Mouse (Mus musculus): ENCODE measurements around the gene Elfn1. TPM values are rescaled to one million over a fixed set of nuclear protein-coding genes. Genes with fewer than 3 reads are reported as not detected.

Elfn1 gene
- total RNA-seq (2021) = not detected
- long read RNA-seq, experiment 1 = 0 reads
- long read RNA-seq, experiment 2 = 0 reads

DNA sequence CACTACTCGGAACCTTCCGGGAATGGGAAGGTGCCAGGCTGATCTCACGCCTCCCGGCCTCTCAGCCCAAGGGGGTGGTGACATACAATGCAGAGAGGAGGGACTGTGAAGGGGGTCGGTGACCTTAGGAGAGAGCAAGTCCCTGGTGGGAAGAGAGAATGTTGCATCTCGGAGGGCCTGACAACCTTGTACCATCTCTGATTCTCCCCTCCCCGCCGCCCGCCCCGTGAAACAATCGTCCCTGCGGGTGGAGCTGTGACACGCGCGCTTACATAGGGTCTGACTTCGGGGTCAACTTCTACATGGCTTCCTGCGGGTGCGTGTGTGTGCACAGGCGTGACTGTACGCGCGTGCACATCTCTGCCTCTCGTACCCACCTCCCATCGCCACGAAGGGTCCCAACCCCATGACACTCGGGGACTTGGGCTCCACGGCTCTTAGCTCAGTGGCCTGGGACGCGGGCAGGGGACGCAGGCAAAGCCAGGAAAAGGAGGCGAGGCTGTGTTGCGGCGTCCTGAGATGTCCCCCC lies at the start of gene Elfn1:
Gene Elfn1, plus strand, starts transcription at position 230 of the 529 bp plus-strand sequence.
- intact Hi-C loops (cut with DNase I) = loop anchor here (2.0 to 5.0 kb wide), 2 partner anchors 231 to 385 kb away; no protein-coding TSS in a partner anchor
- DNase-seq = no peak

DNA sequence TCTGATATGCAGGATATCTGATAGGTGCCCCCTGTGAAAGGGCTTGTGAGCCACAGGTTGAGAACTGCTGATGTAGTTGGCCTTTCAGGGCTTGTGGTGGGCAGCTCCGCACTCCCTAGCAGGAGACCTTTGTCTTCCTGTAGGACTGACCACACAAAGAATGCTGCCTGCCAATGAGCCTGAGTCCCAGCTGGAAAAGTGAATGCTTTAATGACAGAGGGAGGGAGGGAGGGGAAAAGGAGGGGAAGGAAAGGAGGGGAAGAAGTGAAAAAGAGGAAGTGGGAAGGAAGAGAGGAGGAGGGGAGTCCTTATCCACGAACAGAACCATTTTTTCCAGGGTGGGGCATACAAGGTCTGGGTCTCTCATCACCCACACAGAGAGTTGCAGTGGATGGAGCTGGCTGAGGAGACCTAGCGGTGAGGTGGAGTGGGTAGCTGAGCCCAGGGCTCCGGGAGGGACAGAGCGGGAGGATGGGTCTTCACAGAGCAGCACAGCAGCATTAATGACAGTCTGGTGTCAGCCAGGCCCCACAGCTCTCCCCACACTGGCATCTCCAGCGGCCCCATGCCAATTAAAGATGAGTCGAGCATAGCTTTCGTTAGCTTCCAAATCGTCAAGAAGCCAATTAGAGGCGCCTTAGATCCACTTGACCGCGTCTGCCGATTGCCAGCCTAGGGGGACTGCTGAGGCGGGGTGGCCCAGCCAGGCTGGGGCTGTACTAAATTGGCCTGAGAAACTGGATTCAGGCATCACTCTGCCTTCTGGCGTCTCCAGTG lies 47.2 kb upstream of the Elfn1 start:
- intact Hi-C loops (cut with DNase I) = no loop called here
- no peak for DNase-seq

DNA sequence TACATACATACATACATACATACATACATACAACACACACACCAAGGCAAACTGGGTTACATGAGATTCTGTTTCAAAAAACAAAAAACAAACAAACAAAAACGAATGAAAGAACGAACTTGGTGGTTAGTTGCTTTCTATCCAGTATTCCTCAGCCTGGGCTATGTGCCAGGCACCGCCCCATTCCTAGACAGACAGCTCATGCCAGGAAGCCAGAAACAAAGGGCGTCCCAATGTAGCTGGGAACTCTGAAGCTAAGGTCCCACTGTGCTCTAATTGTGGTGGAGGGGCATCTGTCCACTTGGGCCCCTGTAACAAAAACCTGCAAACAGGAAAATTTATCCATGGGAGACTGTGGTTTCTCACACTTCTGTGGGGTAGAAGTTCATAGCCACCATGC lies 45.0 kb upstream of the Elfn1 start:
- intact Hi-C loops (cut with DNase I) = no loop called here

DNA sequence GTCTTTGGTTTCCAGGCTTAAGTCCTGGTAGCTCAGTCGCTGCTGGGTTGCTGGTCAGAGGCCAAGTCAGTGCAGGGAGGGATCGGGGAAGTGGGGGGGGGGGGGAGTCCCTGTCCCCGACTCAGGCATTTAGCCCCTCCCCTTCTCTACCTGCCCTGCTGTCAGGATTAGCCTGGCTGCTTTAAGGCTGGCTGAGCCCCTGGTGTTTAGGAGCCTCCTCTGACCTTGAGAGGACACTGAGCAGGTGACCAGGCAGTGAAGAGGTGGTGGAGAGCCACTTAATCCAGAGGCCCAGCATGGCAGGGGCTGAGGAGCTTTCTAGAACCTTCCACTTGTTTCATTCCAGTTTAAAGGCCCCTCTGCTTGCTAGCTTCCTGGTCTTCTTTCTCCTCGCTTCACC lies 36.9 kb upstream of the Elfn1 start:
- intact Hi-C loops (cut with DNase I) = no loop called here
- DNase-seq = no peak

More for the DNA sequence above, 45.0 kb upstream of the Elfn1 start:
- peak in 1 of 2 experiments; percentile 21 for DNase-seq

DNA sequence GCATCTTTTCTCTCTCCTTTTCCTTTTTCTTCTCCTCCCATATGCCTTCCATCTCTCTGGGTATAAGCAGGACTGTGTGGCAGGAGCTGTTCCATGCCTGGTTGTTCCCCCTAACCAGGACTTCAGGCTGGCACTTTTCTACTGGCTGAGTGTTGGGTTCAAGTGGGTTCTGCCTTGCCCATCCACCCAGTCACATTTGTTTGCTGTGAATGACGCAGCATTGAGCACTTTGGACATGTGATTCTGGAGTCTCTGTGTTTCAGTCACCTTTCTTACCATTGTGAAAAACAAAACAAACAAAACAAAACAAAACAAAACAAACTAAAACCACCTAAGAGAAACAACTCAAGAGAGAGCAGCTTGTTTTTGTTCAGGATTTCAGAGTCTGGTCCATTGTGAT lies 36.2 kb upstream of the Elfn1 start:
- DNase-seq = no peak
- intact Hi-C loops (cut with DNase I) = no loop called here

DNA sequence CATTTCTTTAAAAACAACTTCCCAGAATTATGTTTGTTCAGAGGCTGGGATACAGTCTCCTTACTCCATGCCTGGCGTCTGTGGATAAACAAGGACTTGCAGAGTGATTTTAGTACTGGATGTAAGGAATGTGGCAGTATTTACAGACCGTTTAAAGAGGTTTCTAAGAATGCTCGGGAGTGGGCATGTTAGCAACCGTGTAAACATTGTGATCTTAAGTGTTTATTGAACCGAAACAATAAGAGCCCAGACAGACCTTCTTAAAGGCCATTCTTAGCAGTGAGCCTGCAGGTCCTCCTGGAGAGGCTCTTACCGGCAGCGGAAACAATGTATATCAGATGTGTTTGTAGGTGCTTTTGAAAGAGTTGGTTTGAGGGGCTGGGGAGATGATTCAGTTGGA lies 30.2 kb upstream of the Elfn1 start:
- intact Hi-C loops (cut with DNase I) = no loop called here
- no peak for DNase-seq

DNA sequence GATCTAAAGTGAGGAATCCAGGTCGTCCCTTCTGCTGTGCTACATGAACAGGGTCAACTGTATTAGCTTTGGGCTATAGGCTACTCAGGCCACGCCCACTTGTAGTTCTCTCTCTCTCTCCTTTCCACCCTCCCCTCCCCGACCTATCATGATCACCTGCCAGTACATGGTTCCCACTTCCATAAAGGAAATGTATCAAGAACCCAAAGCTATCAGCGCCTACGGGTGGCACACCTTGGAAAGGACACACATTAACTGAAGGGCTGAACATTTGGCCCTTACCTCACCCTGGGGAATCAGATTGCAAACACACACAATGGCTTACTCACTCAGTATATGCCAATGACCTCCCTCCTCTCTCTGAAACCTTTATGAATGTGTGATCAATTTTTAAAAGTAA lies 28.0 kb upstream of the Elfn1 start:
- DNase-seq = no peak
- intact Hi-C loops (cut with DNase I) = no loop called here

DNA sequence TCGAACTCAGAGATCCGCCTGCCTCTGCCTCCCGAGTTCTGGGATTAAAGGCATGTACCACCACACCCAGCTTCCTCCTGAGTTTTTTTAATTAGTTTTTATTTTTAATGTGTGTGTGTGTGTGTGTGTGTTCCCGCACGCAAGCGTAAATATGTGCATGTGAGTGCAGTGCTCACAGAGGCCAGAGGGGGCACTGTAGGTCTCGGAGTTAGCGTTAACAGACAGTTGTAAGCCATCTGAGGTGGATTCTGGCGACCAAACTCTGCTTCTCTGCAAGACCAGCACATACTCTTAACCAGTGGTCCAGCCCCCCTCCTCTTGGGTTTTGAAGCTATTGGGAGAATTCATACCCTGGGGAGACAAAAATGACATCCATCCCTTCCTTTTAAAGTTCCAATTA lies 26.6 kb upstream of the Elfn1 start:
- intact Hi-C loops (cut with DNase I) = no loop called here
- DNase-seq = no peak

DNA sequence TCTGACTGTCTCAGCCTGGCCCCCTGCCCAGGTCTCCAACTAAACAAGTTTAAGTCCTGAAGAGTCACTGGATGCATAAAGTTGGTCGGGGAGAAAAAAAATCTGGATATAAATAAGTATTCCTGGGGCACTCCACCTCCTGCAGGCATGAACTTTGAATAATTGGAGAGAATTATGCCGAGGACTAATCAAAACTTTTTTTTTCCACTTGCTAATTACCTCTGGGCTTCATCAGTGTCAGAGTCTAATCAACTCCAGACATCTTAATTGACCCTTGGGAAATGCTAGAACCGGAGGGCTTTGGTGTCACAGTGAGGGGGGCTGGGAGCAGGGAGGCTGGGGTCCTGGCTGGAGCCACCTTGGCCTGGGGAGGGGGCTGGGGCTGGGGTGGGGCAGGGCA lies 19.1 kb upstream of the Elfn1 start:
- intact Hi-C loops (cut with DNase I) = no loop called here
- DNase-seq = no peak

DNA sequence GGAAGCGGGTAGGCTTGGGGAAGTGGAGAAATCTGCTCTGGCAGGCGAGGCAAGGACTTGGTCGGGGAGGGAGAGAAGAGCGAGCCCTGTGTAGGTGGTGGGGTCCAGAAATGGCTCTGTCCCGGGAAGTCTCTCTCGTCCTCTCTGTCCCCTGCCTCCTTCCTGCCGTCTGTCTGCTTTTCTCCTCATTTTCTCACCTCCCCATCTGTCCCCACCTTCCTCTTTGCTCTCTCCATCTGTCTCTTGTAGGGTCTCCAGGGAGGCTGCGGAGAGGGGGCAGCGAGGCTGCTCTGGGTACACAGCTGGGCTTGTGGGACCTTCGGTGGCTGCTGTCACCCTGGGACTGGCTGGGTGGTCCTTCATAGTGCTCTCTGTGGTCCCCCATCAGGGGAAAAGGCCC lies 18.4 kb upstream of the Elfn1 start:
- DNase-seq = no peak
- intact Hi-C loops (cut with DNase I) = no loop called here

DNA sequence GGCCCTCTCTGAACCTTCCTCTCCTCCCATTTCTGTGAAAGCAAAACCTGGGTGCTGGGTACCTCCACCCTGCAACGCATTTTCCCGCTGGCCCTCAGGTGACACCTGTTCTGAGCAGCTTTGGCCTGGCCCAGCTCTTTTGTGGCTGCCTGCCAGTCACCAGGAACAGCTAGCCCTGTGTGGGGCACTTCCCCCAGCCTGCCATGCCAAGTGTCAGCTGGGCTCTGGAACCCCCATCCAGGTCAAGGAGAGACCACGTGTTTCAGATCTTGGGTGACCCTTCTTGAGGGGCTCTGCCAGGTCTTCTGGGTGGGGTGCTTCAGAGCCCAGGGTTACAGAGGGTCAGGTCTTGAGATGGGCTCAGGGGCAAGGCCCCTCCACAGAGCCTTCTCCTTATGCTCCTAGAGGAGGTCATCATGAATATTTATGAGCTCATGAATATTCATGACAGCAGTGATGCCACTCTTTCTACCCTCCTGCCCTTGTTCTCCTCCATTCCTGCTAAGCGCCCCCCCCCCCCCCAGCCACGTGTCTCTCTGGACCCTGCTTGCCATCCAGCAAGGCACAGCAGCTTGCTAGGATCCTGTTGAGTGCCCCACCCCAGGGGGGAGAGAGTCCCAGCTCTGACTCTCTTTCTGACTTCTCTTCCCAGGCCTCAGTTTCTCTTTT lies 15.3 kb upstream of the Elfn1 start:
- no peak for DNase-seq
- intact Hi-C loops (cut with DNase I) = no loop called here

DNA sequence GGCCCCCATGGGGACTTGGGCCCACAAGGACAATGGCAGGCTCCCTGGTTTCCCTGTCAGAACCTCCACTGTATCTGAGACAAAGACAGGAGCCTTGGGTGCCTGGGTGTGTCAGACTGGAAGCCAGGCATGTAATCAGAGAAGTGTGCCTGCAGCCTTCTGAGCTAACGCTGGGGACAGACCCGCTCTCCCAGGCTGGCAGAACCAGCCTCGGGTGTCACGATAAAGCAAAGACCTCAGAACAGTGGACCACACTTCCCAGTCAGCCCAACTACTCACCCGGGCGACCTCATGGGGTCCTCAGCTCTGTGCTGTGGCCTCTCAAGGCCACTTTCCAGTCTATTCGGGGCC lies 14.8 kb upstream of the Elfn1 start:
- intact Hi-C loops (cut with DNase I) = no loop called here
- DNase-seq = no peak

DNA sequence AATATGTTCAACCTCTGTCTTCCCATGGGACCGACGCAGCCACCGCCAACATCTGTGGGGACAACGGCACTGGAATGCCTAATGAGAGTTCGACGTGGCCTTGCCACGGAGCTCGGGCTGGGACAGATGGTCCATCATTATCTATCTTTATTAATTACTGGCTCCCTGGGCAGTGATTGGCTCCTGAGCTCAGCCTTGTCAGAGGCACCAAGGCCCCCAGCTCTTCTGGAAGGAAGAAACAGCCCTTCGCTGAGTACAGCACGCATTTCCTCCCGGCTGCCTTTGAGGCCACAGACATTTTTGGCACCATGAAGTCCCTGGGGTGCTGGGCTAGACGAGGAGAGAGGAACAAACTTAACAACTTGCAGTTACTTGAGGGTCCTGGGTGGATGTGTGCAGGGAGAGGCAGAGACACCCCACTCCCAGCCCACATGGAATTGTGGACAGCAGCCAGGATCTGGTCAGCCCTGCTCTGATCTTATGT lies 13.7 kb upstream of the Elfn1 start:
- intact Hi-C loops (cut with DNase I) = no loop called here

DNA sequence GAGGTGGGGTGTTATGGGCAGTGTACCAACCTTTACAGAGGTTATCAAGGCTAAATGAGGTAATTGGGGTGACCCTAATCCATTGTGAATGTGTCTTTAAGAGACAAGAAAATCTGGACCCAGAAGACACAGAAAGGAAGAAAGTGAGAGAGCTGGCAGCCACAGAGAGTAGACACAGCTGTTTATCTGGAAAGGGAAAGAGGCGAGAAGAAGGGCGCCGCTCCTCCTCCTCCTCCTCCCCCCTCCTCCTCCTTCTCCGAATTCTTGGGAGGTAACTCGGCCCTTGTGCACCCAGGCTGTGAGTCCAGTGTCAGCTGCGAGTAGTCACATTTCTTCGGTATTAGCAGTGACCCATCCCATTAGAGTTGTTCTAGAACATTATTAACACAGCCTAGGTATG lies 8.7 kb upstream of the Elfn1 start:
- intact Hi-C loops (cut with DNase I) = no loop called here

More for the DNA sequence above, 13.7 kb upstream of the Elfn1 start:
- DNase-seq = no peak

DNA sequence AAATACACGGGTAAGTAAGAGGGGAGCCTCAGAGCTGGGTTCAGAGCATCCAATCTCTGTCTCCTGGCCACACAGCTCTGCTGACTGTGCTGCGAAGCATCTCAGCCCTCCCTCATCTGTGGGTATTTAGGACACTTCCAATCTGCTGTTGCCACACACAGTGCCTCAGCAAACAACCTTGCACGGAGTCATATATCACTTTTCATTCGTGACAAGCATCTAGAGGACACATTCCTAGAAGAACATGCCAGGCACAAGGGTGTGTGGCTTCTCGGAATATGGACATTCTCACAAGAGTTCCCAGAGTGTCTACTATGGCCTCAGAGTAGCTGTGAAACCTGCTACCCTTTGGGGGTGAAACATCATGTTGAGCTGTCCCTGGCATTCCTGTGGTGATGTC lies 2.6 kb upstream of the Elfn1 start:
- no peak for DNase-seq
- intact Hi-C loops (cut with DNase I) = loop anchor here (5.0 kb wide), 1 partner anchor 387 kb away; no protein-coding TSS in a partner anchor

More for the DNA sequence above, 8.7 kb upstream of the Elfn1 start:
- DNase-seq = no peak

DNA sequence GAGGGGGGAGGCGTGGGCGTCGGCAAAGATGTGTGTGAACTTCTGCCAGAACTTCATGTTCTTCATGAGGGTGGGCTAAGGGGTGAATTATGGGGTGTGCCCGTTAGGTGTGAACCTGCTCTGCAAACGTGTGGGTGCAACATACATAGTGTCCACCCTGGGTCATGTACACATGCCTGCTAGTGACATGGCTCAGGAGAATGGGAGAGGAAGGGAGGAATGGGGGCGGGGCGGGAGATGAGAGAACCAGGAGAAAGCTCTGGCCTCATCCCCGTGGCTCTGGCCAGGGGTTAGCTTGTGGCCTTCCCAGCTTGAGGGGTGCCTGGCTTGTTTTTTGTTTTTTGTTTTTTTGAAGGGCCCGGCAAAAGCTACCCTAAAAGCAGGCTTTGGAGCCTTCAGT lies 1.2 kb upstream of the Elfn1 start:
- intact Hi-C loops (cut with DNase I) = loop anchor here (2.0 to 5.0 kb wide), 2 partner anchors 232 to 386 kb away; no protein-coding TSS in a partner anchor
- DNase-seq = no peak

DNA sequence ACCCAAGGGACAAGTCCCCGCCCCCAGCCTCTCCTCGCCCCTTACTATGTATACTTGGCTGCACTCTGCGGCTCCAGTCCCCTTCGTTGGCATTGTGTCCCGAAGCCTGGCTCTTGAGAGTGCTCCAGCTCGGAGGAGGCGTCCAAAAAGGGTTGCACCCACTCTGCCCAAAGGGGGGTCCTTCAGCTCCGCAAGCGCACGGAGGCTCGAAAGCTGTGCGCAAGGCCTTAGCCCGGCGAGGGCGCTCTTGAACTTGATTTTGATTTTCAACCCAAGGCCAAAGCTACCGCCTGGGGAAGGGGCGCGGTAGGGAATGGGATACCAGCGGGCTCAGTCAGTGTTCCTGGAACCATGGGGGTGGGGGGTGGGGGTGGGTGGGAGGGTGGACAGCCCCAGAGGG lies 502 bp upstream of the Elfn1 start:
- intact Hi-C loops (cut with DNase I) = loop anchor here (2.0 to 5.0 kb wide), 2 partner anchors 232 to 385 kb away; no protein-coding TSS in a partner anchor
- DNase-seq = no peak

DNA sequence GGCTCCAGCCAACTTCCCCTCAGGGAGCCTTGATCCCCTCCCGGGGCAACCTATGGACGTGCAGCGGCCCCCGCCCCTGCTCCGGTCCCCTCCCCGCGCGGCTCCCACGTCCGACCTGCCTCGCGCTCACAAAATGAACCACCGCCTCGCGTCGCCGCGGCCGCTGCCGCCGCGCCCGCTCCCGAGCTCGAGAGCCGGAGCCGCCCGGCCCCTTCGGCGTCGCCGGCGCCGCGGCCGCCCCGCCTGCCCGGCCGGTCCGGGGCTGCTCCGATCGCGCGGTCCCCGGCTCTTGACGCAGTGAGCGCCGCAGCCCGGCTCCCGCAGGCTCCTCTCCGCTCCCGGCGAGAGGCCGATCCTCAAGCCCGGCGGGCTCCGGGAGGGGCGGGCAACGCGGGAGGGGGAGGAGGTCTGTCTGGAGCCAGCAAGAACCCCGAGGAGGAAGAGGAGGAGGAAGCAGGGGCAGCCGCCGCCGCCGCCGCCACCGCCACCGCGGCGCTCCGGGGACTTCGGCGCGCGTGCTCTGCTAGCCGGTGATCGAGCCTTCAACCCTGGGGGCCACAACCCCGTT lies 584 bp downstream of the Elfn1 start:
- intact Hi-C loops (cut with DNase I) = loop anchor here (5.0 kb wide), 1 partner anchor 384 kb away; no protein-coding TSS in a partner anchor
- DNase-seq = no peak

DNA sequence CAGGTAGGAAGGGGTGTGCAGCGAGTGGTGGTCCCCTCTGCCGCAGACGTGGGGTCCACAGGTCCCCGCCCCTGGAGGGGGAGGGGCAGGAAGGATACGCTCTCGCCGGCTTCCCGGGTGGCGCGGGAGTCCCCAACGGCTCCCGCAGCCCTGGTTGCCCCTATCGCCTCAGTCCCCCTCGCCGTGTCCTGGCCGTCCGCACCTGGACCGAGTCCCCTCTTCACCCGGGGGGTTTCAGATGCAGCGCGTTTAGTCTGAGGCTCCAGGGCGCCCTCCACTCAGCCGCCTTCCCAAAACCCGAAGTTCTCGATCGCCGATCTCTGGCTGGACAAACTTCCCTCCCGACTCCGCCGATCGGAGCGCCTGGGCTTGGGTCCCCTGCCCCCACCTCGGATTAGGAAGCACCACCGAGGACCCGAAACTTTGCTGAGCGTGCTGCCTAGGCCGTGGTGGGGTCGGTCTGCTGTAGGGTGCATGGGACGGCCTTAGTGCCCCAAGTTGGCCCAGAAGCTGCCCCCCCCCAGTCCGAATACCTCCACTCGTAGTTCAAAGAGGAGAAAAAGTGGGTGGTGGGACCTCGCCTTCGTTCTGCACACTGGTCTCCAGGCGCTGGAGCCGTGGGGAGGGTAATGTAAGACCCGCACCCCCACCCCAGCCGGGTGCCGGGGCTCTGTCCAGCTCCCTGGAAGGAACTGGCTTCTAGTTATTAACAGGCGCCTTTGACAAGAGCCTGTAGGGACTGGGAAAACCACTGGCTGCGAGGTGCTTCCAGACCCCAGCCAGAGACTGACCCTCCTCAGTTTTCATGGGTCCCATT lies 1.3 kb downstream of the Elfn1 start:
- intact Hi-C loops (cut with DNase I) = loop anchor here (5.0 kb wide), 1 partner anchor 383 kb away; no protein-coding TSS in a partner anchor
- DNase-seq = no peak

Data from gastrocnemius, postnatal 36 days (tissue).